Mouse (Mus musculus) C2C12 (cell line): Measurements from ENCODE around the gene Rgs3.

Source experiments
- CEBPB ChIP-seq: IDR thresholded peaks from one replicate; pipeline ENCODE4 v1.6.1; 2011; ENCODE audit warnings: low read depth, mild to moderate bottlenecking, control low read depth, moderate library complexity
- CTCF ChIP-seq: IDR thresholded peaks from one replicate; pipeline ENCODE4 v1.5.1; 2011; ENCODE audit not compliant: control insufficient read depth, insufficient read depth, insufficient read length
- MAX ChIP-seq: IDR thresholded peaks from one replicate; pipeline ENCODE4 v1.6.1; 2011; ENCODE audit warnings: mild to moderate bottlenecking, control low read depth
- USF1 ChIP-seq: IDR thresholded peaks from one replicate; pipeline ENCODE4 v1.6.1; 2011; ENCODE audit warnings: low read depth, mild to moderate bottlenecking, control low read depth, moderate library complexity

DNA sequence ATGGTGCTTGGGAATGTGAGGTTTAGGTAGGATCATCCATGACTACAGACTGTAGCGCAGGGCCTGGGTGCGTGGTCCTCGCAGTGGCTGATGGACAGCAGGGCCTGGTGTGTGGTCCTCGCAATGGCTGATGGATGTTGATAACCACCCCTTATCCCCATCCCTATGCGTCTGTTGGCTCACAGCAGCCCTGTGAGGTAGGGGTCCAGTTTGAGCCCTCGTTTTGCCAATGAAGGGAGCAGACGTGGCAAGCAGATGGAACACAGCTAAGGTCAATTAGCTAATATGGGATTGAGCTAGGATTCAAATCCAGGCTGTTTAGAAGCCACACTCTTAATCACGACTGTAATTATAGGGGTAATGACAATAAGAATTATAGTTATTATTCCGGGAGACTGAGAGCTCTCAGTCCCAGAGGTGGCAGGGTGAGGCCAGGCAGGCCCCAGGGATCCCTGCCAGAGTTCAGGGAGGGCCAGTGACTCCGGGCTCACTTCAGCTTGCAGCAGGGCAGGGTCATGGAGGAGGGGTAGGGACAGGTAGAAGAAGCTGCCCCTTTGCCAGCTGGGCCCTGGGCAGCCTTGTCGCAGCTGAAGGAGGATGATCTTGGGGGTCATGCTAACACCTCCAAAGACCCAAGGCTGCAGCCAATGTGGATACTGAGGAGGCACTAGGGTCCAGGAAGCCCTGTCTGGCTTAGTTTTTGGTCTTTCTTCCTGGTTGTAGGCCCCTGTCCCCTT, 135.2 kb downstream of the Rgs3 start:
- TF ChIP-seq CTCF (no peak), CEBPB (no peak), MAX (no peak), USF1 (no peak)
